Mouse (Mus musculus): ENCODE data around the gene Fev. TPM values are rescaled to one million over a fixed set of nuclear protein-coding genes. Genes with fewer than 3 reads are reported as not detected.

The Fev gene
- polyA plus RNA-seq, 1 experiment from 2014 or later, result not detected

MicroRNAs within 50 kb of the gene (microRNA counts, 519-probe panel; counts per million panel counts)
- microRNA mmu-miR-375, result 4,980 counts per million, percentile 84 among the panel's probes with 10 or more counts

Small RNAs within 50 kb of the gene (microRNA-seq; reads per million reads assigned to microRNA genes)
- 7,598 reads per million, percentile 89 among the genes with 10 or more reads in this experiment for gene Mir375 (ENCODE audit: borderline number of aligned reads)

Other genes with a start within 250 kb of the Fev start
- gene Ttll4, start 223.7 kb downstream of the Fev start, polyA plus RNA-seq (2015; fragmentation: Nextera tagmentation; extraction: Ambion mirVana), result 8.9 and 10.0 TPM in 2 replicates
- 4.0 and 5.1 TPM in 2 replicates for gene Cyp27a1, start 171.8 kb downstream of the Fev start, polyA plus RNA-seq (2015; fragmentation: Nextera tagmentation; extraction: Ambion mirVana)
- gene Prkag3, start 136.2 kb downstream of the Fev start, polyA plus RNA-seq (2015; fragmentation: Nextera tagmentation; extraction: Ambion mirVana), result 0.16 TPM in 1 of 2 replicates, not detected in the other
- 1.6 and 2.6 TPM in 2 replicates for gene Wnt6, start 113.5 kb downstream of the Fev start, polyA plus RNA-seq (2015; fragmentation: Nextera tagmentation; extraction: Ambion mirVana)
- 1.6 and 1.9 TPM in 2 replicates for gene Wnt10a, start 93.9 kb downstream of the Fev start, polyA plus RNA-seq (2015; fragmentation: Nextera tagmentation; extraction: Ambion mirVana)
- gene Cdk5r2, start 30.5 kb downstream of the Fev start, polyA plus RNA-seq (2015; fragmentation: Nextera tagmentation; extraction: Ambion mirVana), result not detected in 2 replicates
- 0.37 and 1.1 TPM in 2 replicates for gene Cryba2, start 7.7 kb upstream of the Fev start, polyA plus RNA-seq (2015; fragmentation: Nextera tagmentation; extraction: Ambion mirVana)
- gene Cfap65, start 50.2 kb upstream of the Fev start, polyA plus RNA-seq (2015; fragmentation: Nextera tagmentation; extraction: Ambion mirVana), result 0.04 and 0.08 TPM in 2 replicates
- gene Ihh, start 66.3 kb upstream of the Fev start, polyA plus RNA-seq (2015; fragmentation: Nextera tagmentation; extraction: Ambion mirVana), result 0.21 and 0.22 TPM in 2 replicates
- gene Nhej1, start 239.8 kb upstream of the Fev start, polyA plus RNA-seq (2015; fragmentation: Nextera tagmentation; extraction: Ambion mirVana), result 14.6 and 15.7 TPM in 2 replicates
- gene Slc23a3, start 248.5 kb upstream of the Fev start, polyA plus RNA-seq (2015; fragmentation: Nextera tagmentation; extraction: Ambion mirVana), result 0.20 and 0.41 TPM in 2 replicates

Measured in thymus, postnatal 0 days (tissue).